Mouse (Mus musculus) heart, adult 11 months (tissue): Measurements from ENCODE around the gene Vmn1r91.
"Not testable (repeated sequence)": the region's sequence is repeated elsewhere in the genome, so short reads cannot be mapped to it uniquely, and the experiment has no call there.

ENCODE experiments used
- DNase-seq: peaks from one replicate; pipeline ENCODE4 v3.0.0; 2022

Gene Vmn1r91

GRCm38 (mm10) chr7:20099380-20099779 lies at the start of gene Vmn1r91:
Gene Vmn1r91, plus strand, starts transcription at chr7:20099680.
- not testable (repeated sequence) for DNase-seq

- DNase-seq: not testable (repeated sequence)
These were observed 35.4 kb upstream of the Vmn1r91 start for GRCm38 (mm10) chr7:20064100-20064499.

GRCm38 (mm10) chr7:20078118-20078517 lies 21.4 kb upstream of the Vmn1r91 start:
- peak; percentile 61 for DNase-seq

GRCm38 (mm10) chr7:20122479-20122878 lies 23.0 kb downstream of the Vmn1r91 start, which contains the start of gene Gm16442:
Gene Gm16442, minus strand, starts transcription at chr7:20122579.
- not testable (repeated sequence) for DNase-seq

GRCm38 (mm10) chr7:20138988-20139387 lies 39.5 kb downstream of the Vmn1r91 start, which contains the start of gene Vmn1r93:
Gene Vmn1r93, minus strand, starts transcription at chr7:20139088.
- not testable (repeated sequence) for DNase-seq
